Mouse (Mus musculus): ENCODE data around the gene Ppp1r9b.
A peak's percentile ranks its signal among the peaks of the same experiment; 100 is the strongest.

Gene Ppp1r9b

GRCm38 (mm10) chr11:94978178-94978915 is 12.5 kb upstream of the Ppp1r9b start:
- no peak for DNase-seq

- DNase-seq: peak; percentile 97
Observed at GRCm38 (mm10) chr11:94978947-94979346, 11.9 kb upstream of the Ppp1r9b start.

- DNase-seq: no peak
Observed at GRCm38 (mm10) chr11:94979462-94980179, 11.2 kb upstream of the Ppp1r9b start.

GRCm38 (mm10) chr11:94985140-94985539 is 5.7 kb upstream of the Ppp1r9b start:
- no peak for DNase-seq

GRCm38 (mm10) chr11:94985822-94986221 is 5.0 kb upstream of the Ppp1r9b start:
- DNase-seq: no peak

GRCm38 (mm10) chr11:94986435-94986834 is 4.4 kb upstream of the Ppp1r9b start:
- no peak for DNase-seq

- no peak for DNase-seq
Observed at GRCm38 (mm10) chr11:94987341-94987740, 3.5 kb upstream of the Ppp1r9b start.

GRCm38 (mm10) chr11:94987851-94988250 is 3.0 kb upstream of the Ppp1r9b start:
- DNase-seq: no peak

GRCm38 (mm10) chr11:94988780-94989561 is 1.9 kb upstream of the Ppp1r9b start:
- DNase-seq: no peak

- peak; percentile 80 for DNase-seq
Observed at GRCm38 (mm10) chr11:94989562-94990017, 1.2 kb upstream of the Ppp1r9b start.

- DNase-seq: no peak
Observed at GRCm38 (mm10) chr11:94990102-94990748, 610 bp upstream of the Ppp1r9b start.

- DNase-seq: peak; percentile 69
Observed at GRCm38 (mm10) chr11:94991641-94992479, 1.0 kb downstream of the Ppp1r9b start.

GRCm38 (mm10) chr11:94992480-94992753 is 1.6 kb downstream of the Ppp1r9b start:
- DNase-seq: no peak

GRCm38 (mm10) chr11:94992754-94993606 is 2.1 kb downstream of the Ppp1r9b start:
- peak; percentile 56 for DNase-seq

- DNase-seq: no peak
Observed at GRCm38 (mm10) chr11:94994208-94994814, 3.5 kb downstream of the Ppp1r9b start.

- DNase-seq: no peak
Observed at GRCm38 (mm10) chr11:94994947-94995772, 4.3 kb downstream of the Ppp1r9b start.

GRCm38 (mm10) chr11:94996101-94996500 is 5.3 kb downstream of the Ppp1r9b start:
- DNase-seq: no peak

GRCm38 (mm10) chr11:94996984-94997383 is 6.1 kb downstream of the Ppp1r9b start:
- no peak for DNase-seq

GRCm38 (mm10) chr11:94997596-94997995 is 6.8 kb downstream of the Ppp1r9b start:
- no peak for DNase-seq

GRCm38 (mm10) chr11:94998041-94998531 is 7.3 kb downstream of the Ppp1r9b start:
- peak; percentile 59 for DNase-seq
